Mouse (Mus musculus) lung, postnatal 36 days (tissue): ENCODE measurements around the gene Ccdc114.

Experiments used
- DNase-seq: peaks from one replicate; pipeline ENCODE4 v3.0.0; 2022; ENCODE audit warnings: mixed read lengths

The Ccdc114 gene

GRCm38 (mm10) chr7:45988344-45988743 is 64.5 kb downstream of the Ccdc114 start:
- no peak for DNase-seq

- no peak for DNase-seq
Measured at GRCm38 (mm10) chr7:45992470-45992869, 68.6 kb downstream of the Ccdc114 start.
